Mouse (Mus musculus): ENCODE results near the gene Aox2.

DNA sequence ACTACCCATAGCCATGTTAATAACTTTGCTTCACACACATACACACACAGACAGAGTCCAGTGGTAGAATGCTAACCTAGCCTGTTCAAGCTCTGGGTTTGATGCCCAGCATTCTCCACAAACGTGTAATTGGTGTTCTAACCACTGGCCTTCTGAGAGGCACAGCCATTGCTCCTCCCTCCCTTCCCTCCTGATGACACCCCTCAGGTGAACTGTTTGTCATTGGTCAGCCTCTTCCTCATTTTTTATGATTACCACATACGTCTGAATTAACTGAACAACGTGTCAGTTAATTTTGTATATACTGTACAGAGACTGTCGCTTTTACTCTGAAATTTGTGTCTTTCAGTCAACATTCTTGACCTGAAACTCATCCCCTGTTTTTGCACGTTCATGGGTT lies 16.6 kb downstream of the Aox2 start:
- no peak for TF ChIP-seq POLR2A (IDR thresholded peaks at IDR 0.05; ENCODE audit: insufficient read depth, low read length)
- no peak for TF ChIP-seq CTCF (IDR thresholded peaks at IDR 0.05; ENCODE audit: low read depth, low read length)
- TF ChIP-seq EP300 (IDR thresholded peaks at IDR 0.05; ENCODE audit: insufficient read depth, low read depth, low read length) = no peak
